Mouse (Mus musculus): ENCODE measurements around the gene Galnt15.

DNA sequence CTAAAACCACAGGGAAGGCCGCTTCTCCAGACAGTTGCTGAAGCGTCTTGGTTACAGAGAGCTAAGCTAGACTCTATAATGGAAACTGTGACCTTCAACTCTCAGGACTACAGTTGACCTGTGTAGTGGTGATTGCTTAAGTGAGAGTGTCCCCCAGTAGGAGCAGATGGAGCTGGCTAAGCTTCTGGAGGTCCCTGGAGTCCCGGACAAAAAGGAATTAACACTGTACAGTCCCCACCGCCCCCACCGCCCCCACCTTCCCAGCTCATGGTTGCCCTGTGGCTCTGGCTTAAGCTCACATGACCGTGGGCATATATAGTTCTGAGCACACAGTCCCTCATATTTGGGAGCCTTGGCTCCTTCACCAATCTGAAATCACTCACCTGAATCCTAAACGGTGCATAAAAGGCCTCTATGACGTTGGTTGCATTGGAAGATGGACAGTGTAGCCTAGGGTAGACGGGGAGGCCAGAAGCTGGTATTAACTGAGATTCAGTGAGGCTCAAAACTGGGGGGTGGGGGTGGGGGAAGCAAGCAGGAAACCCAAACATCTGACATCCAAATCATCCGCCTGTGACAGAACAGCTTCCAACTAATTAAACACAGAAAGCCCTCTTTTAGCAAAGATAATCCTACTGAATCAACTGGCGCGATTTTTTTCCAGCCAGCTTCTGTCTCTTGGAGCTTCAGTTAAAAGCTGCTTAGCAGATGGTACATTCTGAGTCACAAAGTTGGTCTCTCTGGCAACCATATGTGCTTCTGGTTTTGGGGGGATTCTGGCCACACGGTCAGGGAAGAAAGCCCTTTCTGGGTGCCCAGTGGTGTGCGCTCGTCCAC is 26.1 kb upstream of the Galnt15 start:
- TF ChIP-seq CTCF (IDR thresholded peaks at IDR 0.05; ENCODE audit: low read depth, low read length): no peak
- TF ChIP-seq POLR2A (IDR thresholded peaks at IDR 0.05; ENCODE audit: insufficient read depth, low read length): no peak
- TF ChIP-seq EP300 (IDR thresholded peaks at IDR 0.05; ENCODE audit: insufficient read depth, low read depth, low read length): no peak
